Mouse (Mus musculus) hindbrain, embryonic 16.5 days (tissue): ENCODE measurements at regions not wholly inside any gene's neighbourhood (a gene's known extent, or its start where the extent isn't known, plus 50 kb on each side); places are given as distances from the start of the nearest gene placed in this dataset.

ENCODE experiments used
- ATAC-seq: fragments of 200-750 bp; cut with Nextera tagmentation; 2 replicates; pipeline ENCODE4 v1.8.0; 2017; ENCODE audit warnings: moderate TSS enrichment, moderate library complexity
- H3K27ac ChIP-seq: fragments of 300-500 bp; sonication (generic); 2 replicates; pipeline ENCODE4 v1.5.1; 2014; ENCODE audit warnings: low read depth, mild to moderate bottlenecking, control low read depth, low read length, moderate library complexity
- H3K27me3 ChIP-seq: fragments of 300-500 bp; sonication (generic); replicated peaks from 2 replicates; pipeline ENCODE4 v1.6.1; 2014; ENCODE audit warnings: low read length; ENCODE audit not compliant: control insufficient read depth, insufficient read depth
- H3K36me3 ChIP-seq: fragments of 300-500 bp; sonication (generic); 2 replicates; pipeline ENCODE4 v1.6.1; 2014; ENCODE audit warnings: mild to moderate bottlenecking, low read length, moderate library complexity, mixed read lengths; ENCODE audit not compliant: control insufficient read depth, insufficient read depth
- H3K4me1 ChIP-seq: fragments of 300-500 bp; sonication (generic); 2 replicates; pipeline ENCODE4 v1.6.1; 2014; ENCODE audit warnings: low read depth, low read length; ENCODE audit not compliant: control insufficient read depth, insufficient read depth
- H3K4me2 ChIP-seq: fragments of 300-500 bp; sonication (generic); 2 replicates; pipeline ENCODE4 v1.6.1; 2014; ENCODE audit warnings: mild to moderate bottlenecking, low read length, control low read depth, moderate library complexity
- H3K4me3 ChIP-seq: fragments of 300-500 bp; sonication (generic); 2 replicates; pipeline ENCODE4 v1.5.1; 2014; ENCODE audit warnings: mild to moderate bottlenecking, low read length, control low read depth, moderate library complexity
- H3K9ac ChIP-seq: fragments of 300-500 bp; sonication (generic); 2 replicates; pipeline ENCODE4 v1.6.1; 2014; ENCODE audit warnings: low read depth, mild to moderate bottlenecking, control low read depth, low read length, moderate library complexity
- H3K9me3 ChIP-seq: fragments of 300-500 bp; sonication (generic); 2 replicates; pipeline ENCODE4 v1.6.1; 2014; ENCODE audit warnings: mild to moderate bottlenecking, low read length, moderate library complexity; ENCODE audit not compliant: control insufficient read depth
- WGBS: fragments of 180-500 bp; shearing (Covaris S2); extraction: QIAGEN DNeasy Blood & Tissue Kit; methylation state at CpG from one replicate; pipeline ENCODE4 v1.1.7; 2014; 5-methylcytosine and 5-hydroxymethylcytosine counted together

DNA sequence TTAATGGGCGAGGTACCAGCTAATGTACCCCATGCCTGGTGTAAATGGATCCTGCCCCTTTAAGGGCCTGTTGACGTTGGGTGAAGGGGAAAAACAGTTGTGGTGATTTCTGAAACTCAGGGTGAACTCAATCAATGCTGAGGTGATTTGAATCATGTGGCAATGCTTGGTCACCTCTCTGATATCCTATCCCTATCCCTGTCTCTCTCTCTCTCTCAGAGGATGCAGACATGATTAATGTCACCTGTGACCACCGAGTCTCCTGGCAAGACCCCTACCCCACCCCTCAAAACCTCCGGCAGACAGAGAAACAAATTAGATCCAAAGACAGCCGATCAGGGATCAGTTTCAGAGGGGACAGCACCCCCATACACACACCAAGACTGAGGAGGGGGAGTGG is 54.8 kb upstream of the Tbx3 start:
- H3K9me3 ChIP-seq, result no peaks in the 10 kb centered on the region
- H3K9ac ChIP-seq, result no peak overlapping the region
- H3K4me1 ChIP-seq, result peaks cover 7% of the 10 kb centered on the region; the same call in 1 of the 2 replicates
- H3K27ac ChIP-seq, result no peak overlapping the region
- no peaks in the 10 kb centered on the region for H3K36me3 ChIP-seq
- H3K4me3 ChIP-seq, result no peak overlapping the region
- peaks cover 2% of the 10 kb centered on the region; the same call in 1 of the 2 replicates for H3K27me3 ChIP-seq
- ATAC-seq, result no peak
- WGBS, result 59% methylated on average over 5 of the region's 5 CpGs
- no peak overlapping the region for H3K4me2 ChIP-seq

DNA sequence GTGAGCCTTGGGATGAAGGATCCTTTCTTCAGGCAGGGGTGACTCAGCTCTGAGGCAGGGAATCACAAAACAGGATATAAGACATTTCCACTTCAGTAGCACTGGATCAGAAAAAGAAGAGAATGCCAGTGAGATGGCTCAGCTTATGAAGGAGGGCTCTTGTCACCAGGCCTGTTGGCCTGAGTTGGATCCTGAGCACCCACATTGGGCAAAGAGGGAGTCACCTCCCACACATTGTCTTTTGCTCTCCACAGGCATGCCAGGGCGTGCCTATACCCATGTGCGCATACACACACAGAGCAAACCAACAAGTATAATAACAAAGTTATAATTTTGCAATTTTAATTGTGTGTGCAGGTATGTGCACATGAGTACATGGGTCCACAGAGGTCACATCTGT is 52.6 kb upstream of the Tbx3 start:
- H3K4me1 ChIP-seq, result peaks cover 5% of the 10 kb centered on the region; the same call in 1 of the 2 replicates
- no peak overlapping the region for H3K27ac ChIP-seq
- H3K27me3 ChIP-seq, result peaks cover 2% of the 10 kb centered on the region; the same call in 1 of the 2 replicates
- no peak overlapping the region for H3K9ac ChIP-seq
- no peaks in the 10 kb centered on the region for H3K36me3 ChIP-seq
- H3K9me3 ChIP-seq, result no peaks in the 10 kb centered on the region
- no peak overlapping the region for H3K4me2 ChIP-seq
- no peak for ATAC-seq
- 94% methylated on average over 2 of the region's 2 CpGs for WGBS
- no peak overlapping the region for H3K4me3 ChIP-seq

DNA sequence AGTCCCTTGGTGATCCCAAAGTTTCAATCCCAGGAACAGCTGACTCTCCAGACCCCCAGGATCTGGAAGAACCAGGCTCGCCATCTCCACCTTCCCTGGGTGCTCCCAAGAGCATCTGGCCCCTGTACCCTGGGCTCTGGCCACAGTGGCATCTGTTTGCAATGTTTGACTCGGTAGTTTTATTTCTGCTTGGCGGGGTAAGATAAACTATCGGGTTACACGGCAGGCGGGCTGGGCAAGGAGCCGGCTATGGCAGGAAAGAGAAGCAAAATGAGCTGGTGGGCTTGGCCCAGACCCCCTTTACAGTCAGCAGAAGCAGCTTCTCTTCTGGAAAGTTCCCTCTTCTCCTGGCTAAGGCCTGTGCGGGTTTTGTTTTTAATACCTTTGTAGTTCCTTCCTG is 50.6 kb upstream of the Tbx3 start:
- Histone ChIP-seq H3K36me3 (no peaks in the 10 kb centered on the region), H3K4me1 (no peaks in the 10 kb centered on the region), H3K9ac (no peak overlapping the region), H3K27me3 (peaks cover 3% of the 10 kb centered on the region), H3K4me3 (no peak overlapping the region), H3K9me3 (no peaks in the 10 kb centered on the region), H3K4me2 (no peak overlapping the region), H3K27ac (no peak overlapping the region)
- no peak for ATAC-seq
- 46% methylated on average over 8 of the region's 8 CpGs for WGBS
